Mouse (Mus musculus) forebrain, embryonic 13.5 days (tissue): ENCODE measurements around the gene Tmem117. TPM values are rescaled to one million over a fixed set of nuclear protein-coding genes. Genes with fewer than 3 reads are reported as not detected.

Source experiments
- ATAC-seq: fragments of 200-750 bp; cut with Nextera tagmentation; 2 replicates; pipeline ENCODE4 v1.8.0; 2017
- H3K27ac ChIP-seq: fragments of 300-500 bp; sonication (generic); 2 replicates; pipeline ENCODE4 v1.5.1; 2015; ENCODE audit warnings: inconsistent platforms, mild to moderate bottlenecking, moderate library complexity
- H3K27me3 ChIP-seq: fragments of 300-500 bp; sonication (generic); 2 replicates; pipeline ENCODE4 v1.6.1; 2015; ENCODE audit warnings: mild to moderate bottlenecking, inconsistent platforms
- H3K36me3 ChIP-seq: fragments of 300-500 bp; sonication (generic); 2 replicates; pipeline ENCODE4 v1.6.1; 2015; ENCODE audit warnings: mild to moderate bottlenecking, inconsistent platforms; ENCODE audit not compliant: poor library complexity, severe bottlenecking
- H3K4me1 ChIP-seq: fragments of 300-500 bp; sonication (generic); 2 replicates; pipeline ENCODE4 v1.6.1; 2015; ENCODE audit warnings: inconsistent platforms
- H3K4me2 ChIP-seq: fragments of 300-500 bp; sonication (generic); 2 replicates; pipeline ENCODE4 v1.6.1; 2015; ENCODE audit warnings: inconsistent platforms, mild to moderate bottlenecking, moderate library complexity
- H3K4me3 ChIP-seq: fragments of 300-500 bp; sonication (generic); 2 replicates; pipeline ENCODE4 v1.5.1; 2015; ENCODE audit warnings: mild to moderate bottlenecking, inconsistent platforms
- H3K9ac ChIP-seq: fragments of 300-500 bp; sonication (generic); 2 replicates; pipeline ENCODE4 v1.6.1; 2015; ENCODE audit warnings: mild to moderate bottlenecking, inconsistent platforms
- H3K9me3 ChIP-seq: fragments of 300-500 bp; sonication (generic); replicated peaks from 2 replicates; pipeline ENCODE4 v1.6.1; 2016; ENCODE audit warnings: inconsistent platforms
- WGBS: fragments of 180-500 bp; shearing (Covaris S2); methylation state at CpG from one replicate; pipeline ENCODE4 v1.1.7; 2015; 5-methylcytosine and 5-hydroxymethylcytosine counted together
- polyA plus RNA-seq: library from polyadenylated mRNA; unstranded; fragments of >200 nt; fragmentation: Nextera tagmentation; extraction: Ambion mirVana; gene quantifications from 2 replicates; pipeline ENCODE4 v1.2.1, GENCODE M21; 2015

Gene Tmem117
- polyA plus RNA-seq, 1 experiment from 2014 or later, result 1.2 TPM

DNA sequence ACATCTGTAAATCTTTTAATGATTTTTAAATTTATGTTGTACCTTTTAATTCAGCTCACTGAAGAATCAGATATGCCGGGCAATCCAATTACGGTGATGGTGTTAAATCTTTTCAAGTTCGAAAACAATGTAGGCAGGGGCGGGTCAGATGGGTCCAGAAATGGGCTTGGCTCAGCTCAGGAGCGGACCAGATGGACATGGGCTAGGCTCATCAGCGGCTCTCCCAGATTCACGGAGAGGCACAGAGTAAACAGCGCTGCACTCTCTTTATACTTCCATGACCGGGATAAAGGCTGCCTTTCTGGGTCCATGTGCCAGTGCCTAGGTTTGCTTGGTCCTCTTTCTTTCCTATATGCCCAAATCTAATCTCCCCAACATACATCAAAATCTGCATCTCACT is 366.3 kb downstream of the Tmem117 start:
- no peak for ATAC-seq
- Histone ChIP-seq H3K4me2 (no peak overlapping the region), H3K4me3 (no peak overlapping the region), H3K27me3 (no peaks in the 10 kb centered on the region), H3K36me3 (no peaks in the 10 kb centered on the region), H3K27ac (no peak overlapping the region), H3K9ac (no peak overlapping the region), H3K4me1 (no peaks in the 10 kb centered on the region), H3K9me3 (no peaks in the 10 kb centered on the region)
- WGBS, result 81% methylated on average over 9 of the region's 9 CpGs

GRCm38 (mm10) chr15:95005121-95005824 is 376.2 kb downstream of the Tmem117 start:
- Histone ChIP-seq H3K4me2 (no peak overlapping the region), H3K27me3 (no peaks in the 10 kb centered on the region), H3K9me3 (no peaks in the 10 kb centered on the region), H3K27ac (peak overlapping the region; percentile 49), H3K4me1 (peaks cover 18% of the 10 kb centered on the region), H3K4me3 (no peak overlapping the region), H3K9ac (no peak overlapping the region), H3K36me3 (no peaks in the 10 kb centered on the region)
- 35% methylated on average over 8 of the region's 8 CpGs for WGBS
- ATAC-seq, result peak; percentile 87

GRCm38 (mm10) chr15:95022251-95022650 is 393.2 kb downstream of the Tmem117 start:
- Histone ChIP-seq H3K4me1 (no peaks in the 10 kb centered on the region), H3K9ac (no peak overlapping the region), H3K4me3 (no peak overlapping the region), H3K27me3 (no peaks in the 10 kb centered on the region), H3K9me3 (no peaks in the 10 kb centered on the region), H3K4me2 (no peak overlapping the region), H3K27ac (no peak overlapping the region), H3K36me3 (no peaks in the 10 kb centered on the region)
- no peak for ATAC-seq
- WGBS, result 86% methylated on average over 7 of the region's 7 CpGs

DNA sequence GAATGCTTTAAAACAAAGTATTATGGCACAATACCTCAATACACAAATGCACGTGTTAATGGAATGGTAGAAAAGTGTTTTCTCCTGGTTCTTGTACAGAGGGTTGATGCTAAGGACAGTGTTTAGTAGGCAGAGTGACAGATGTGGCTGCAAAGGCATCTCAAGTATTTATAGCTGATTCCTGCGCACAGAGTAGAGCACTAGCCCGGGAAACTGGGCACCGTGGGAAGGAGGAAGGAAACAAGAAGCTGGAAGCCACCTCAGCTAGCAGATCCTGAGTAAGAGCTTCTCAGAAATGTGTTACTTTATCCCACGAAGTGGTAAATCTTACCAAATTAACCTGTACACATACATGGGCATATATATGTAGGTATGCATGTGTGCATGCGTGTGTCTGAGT is 395.4 kb downstream of the Tmem117 start:
- Histone ChIP-seq H3K36me3 (no peaks in the 10 kb centered on the region), H3K9me3 (no peaks in the 10 kb centered on the region), H3K27me3 (no peaks in the 10 kb centered on the region), H3K9ac (no peak overlapping the region), H3K4me3 (no peak overlapping the region), H3K4me2 (no peak overlapping the region), H3K27ac (no peak overlapping the region), H3K4me1 (peaks cover 9% of the 10 kb centered on the region)
- no peak for ATAC-seq
- WGBS, result 82% methylated on average over 6 of the region's 6 CpGs

DNA sequence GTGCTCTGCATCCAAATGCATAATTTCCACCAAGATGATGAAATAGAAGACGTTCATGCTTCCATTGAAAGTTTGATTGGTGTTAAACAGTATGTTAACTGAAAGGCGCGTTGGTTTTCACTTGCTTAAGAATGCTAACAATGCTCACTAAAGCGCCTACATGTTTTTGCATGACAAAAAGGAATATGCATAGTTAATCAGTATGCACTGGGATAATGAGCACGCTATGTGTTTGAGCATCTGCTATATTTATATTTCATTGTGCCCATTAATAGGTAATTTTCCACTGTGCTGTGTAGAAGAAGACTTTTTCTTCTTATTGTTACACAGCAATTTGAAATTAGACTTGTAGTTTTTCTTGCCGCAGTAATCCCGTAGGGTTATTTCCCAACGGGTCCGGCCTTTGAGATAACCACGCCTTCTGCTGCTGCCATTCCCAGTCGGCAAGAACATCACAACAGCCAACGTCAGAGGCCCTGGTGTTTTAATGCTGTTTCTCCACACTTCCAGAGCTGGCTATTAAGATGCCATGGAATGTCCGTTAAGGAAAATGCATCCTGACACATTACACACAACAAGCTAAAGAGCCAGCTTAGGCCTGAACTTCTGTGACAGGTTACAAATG is 399.9 kb downstream of the Tmem117 start:
- H3K4me2 ChIP-seq, result peak overlapping the region; percentile 40
- H3K27me3 ChIP-seq, result no peaks in the 10 kb centered on the region
- H3K4me1 ChIP-seq, result peaks cover 13% of the 10 kb centered on the region
- ATAC-seq, result peak; percentile 84
- H3K27ac ChIP-seq, result peak overlapping the region; percentile 54; the same call in 1 of the 2 replicates
- H3K36me3 ChIP-seq, result no peaks in the 10 kb centered on the region
- no peaks in the 10 kb centered on the region for H3K9me3 ChIP-seq
- H3K9ac ChIP-seq, result no peak overlapping the region
- H3K4me3 ChIP-seq, result no peak overlapping the region
- WGBS, result 32% methylated on average over 13 of the region's 13 CpGs

- 51% methylated on average over 5 of the region's 5 CpGs for WGBS
- peak overlapping the region; percentile 54; the same call in 1 of the 2 replicates for H3K27ac ChIP-seq
These were observed 400.4 kb downstream of the Tmem117 start for GRCm38 (mm10) chr15:95029487-95029875.

GRCm38 (mm10) chr15:95042437-95042836 is 413.4 kb downstream of the Tmem117 start:
- Histone ChIP-seq H3K27ac (no peak overlapping the region), H3K9me3 (no peaks in the 10 kb centered on the region), H3K4me1 (0 out of 2 replicates have a peak, but pooled peaks cover 6% of the 10 kb centered on the region), H3K9ac (no peak overlapping the region), H3K36me3 (no peaks in the 10 kb centered on the region), H3K27me3 (no peaks in the 10 kb centered on the region), H3K4me2 (no peak overlapping the region), H3K4me3 (no peak overlapping the region)
- no peak for ATAC-seq
- 92% methylated on average over 9 of the region's 9 CpGs for WGBS

More at GRCm38 (mm10) chr15:95029487-95029875, 400.4 kb downstream of the Tmem117 start:
- no peak overlapping the region for H3K9ac ChIP-seq
- H3K9me3 ChIP-seq, result no peaks in the 10 kb centered on the region
- no peak overlapping the region for H3K4me3 ChIP-seq
- H3K36me3 ChIP-seq, result no peaks in the 10 kb centered on the region
- H3K4me2 ChIP-seq, result peak overlapping the region; percentile 40; the same call in 1 of the 2 replicates
- H3K4me1 ChIP-seq, result peaks cover 13% of the 10 kb centered on the region
- no peaks in the 10 kb centered on the region for H3K27me3 ChIP-seq
- no peak for ATAC-seq

DNA sequence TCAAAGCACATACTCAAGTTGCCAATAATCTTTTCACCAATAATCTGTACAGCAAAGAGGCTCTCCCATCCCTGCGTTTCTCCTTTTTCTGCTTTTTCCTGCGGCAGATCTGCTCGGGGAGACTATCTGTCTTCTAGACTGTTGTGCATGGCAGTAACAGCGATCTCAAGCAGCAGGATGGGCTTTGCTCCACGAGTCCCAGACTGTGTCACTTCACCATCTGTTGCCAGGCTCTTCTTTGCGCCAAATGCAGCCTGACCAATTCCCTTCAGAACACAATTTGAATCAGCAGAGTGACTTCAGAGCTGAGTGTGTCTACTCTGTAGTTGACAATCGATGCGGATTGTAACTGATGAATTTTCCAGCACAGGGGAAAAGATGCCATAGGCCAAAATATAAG is 415.0 kb downstream of the Tmem117 start:
- Histone ChIP-seq H3K4me1 (0 out of 2 replicates have a peak, but pooled peaks cover 6% of the 10 kb centered on the region), H3K36me3 (no peaks in the 10 kb centered on the region), H3K27ac (no peak overlapping the region), H3K9me3 (no peaks in the 10 kb centered on the region), H3K4me2 (no peak overlapping the region), H3K9ac (no peak overlapping the region), H3K27me3 (no peaks in the 10 kb centered on the region), H3K4me3 (no peak overlapping the region)
- peak; percentile 53; the same call in 1 of the 2 replicates for ATAC-seq
- 75% methylated on average over 8 of the region's 8 CpGs for WGBS

DNA sequence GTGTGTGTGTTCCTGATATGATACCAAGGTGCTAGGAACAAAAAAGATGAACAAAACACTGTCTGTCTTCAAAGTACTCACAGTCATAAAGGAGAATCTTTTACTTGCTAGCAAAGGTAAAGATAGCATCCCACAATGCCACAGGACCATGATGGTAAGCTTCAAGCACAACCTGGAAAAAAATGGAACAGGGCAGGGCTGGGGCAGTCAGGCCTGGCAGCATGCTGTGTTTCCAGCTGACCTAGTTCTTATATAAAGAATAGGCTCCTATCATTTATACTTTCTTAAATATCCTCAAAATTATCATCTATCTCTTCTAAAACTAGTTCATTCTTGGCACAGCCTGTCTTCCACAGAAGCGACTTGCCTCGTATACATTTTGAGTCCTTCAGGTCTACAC is 418.5 kb downstream of the Tmem117 start:
- Histone ChIP-seq H3K36me3 (no peaks in the 10 kb centered on the region), H3K27me3 (no peaks in the 10 kb centered on the region), H3K4me3 (no peak overlapping the region), H3K9ac (no peak overlapping the region), H3K9me3 (no peaks in the 10 kb centered on the region), H3K4me2 (no peak overlapping the region), H3K4me1 (0 out of 2 replicates have a peak, but pooled peaks cover 6% of the 10 kb centered on the region), H3K27ac (no peak overlapping the region)
- 95% methylated on average over 2 of the region's 2 CpGs for WGBS
- no peak for ATAC-seq

GRCm38 (mm10) chr15:95049171-95049729 is 420.2 kb downstream of the Tmem117 start:
- H3K4me3 ChIP-seq, result no peak overlapping the region
- WGBS, result 71% methylated on average over 6 of the region's 6 CpGs
- H3K4me2 ChIP-seq, result no peak overlapping the region
- no peak for ATAC-seq
- no peak overlapping the region for H3K9ac ChIP-seq
- H3K27me3 ChIP-seq, result no peaks in the 10 kb centered on the region
- H3K36me3 ChIP-seq, result no peaks in the 10 kb centered on the region
- no peaks in the 10 kb centered on the region for H3K9me3 ChIP-seq
- H3K4me1 ChIP-seq, result 0 out of 2 replicates have a peak, but pooled peaks cover under 1% of the 10 kb centered on the region
- H3K27ac ChIP-seq, result no peak overlapping the region

DNA sequence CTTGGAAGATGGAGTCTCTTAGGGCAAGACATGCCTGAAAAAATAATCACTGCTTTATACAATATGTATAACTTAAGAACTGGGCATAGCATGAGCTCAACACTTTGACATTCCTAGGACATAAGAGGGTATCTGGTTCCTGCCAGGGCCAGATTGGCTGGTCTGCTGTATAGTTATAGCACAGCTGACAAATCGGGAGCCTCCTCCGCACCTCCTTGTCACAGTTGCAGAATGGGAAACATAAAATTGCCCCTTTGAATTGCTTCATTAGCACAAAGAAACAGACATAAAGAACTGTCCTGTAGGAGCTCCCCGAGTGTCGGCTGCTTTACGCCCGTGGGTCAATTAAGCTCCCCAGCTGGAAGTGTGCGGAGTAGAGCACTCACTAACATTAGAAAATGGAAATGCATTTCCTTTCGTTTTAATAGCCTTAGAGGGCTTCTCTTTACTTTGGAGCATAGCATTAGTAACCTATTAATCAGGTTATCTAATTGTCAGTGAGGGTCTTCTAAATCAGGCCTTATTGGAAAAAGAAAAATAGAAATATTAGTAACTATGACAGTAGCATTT is 426.1 kb downstream of the Tmem117 start:
- WGBS, result 16% methylated on average over 8 of the region's 8 CpGs
- H3K9me3 ChIP-seq, result no peaks in the 10 kb centered on the region

GRCm38 (mm10) chr15:95068023-95068422 is 439.0 kb downstream of the Tmem117 start:
- ATAC-seq, result no peak
- no peak overlapping the region for H3K9ac ChIP-seq
- no peaks in the 10 kb centered on the region for H3K27me3 ChIP-seq
- H3K36me3 ChIP-seq, result no peaks in the 10 kb centered on the region
- H3K4me2 ChIP-seq, result no peak overlapping the region
- H3K27ac ChIP-seq, result no peak overlapping the region
- H3K9me3 ChIP-seq, result no peaks in the 10 kb centered on the region
- WGBS, result 93% methylated on average over 1 of the region's 1 CpGs
- H3K4me3 ChIP-seq, result no peak overlapping the region
- peaks cover 7% of the 10 kb centered on the region; the same call in 1 of the 2 replicates for H3K4me1 ChIP-seq

More for the DNA sequence above, 426.1 kb downstream of the Tmem117 start:
- Histone ChIP-seq H3K27me3 (no peaks in the 10 kb centered on the region), H3K4me3 (no peak overlapping the region), H3K4me2 (no peak overlapping the region), H3K27ac (no peak overlapping the region), H3K4me1 (no peaks in the 10 kb centered on the region), H3K36me3 (no peaks in the 10 kb centered on the region), H3K9ac (no peak overlapping the region)
- ATAC-seq, result peak; percentile 45; the same call in 1 of the 2 replicates
